Mouse (Mus musculus): Measurements from ENCODE around the gene Trim46. TPM values are rescaled to one million over a fixed set of nuclear protein-coding genes. Genes with fewer than 3 reads are reported as not detected.

The Trim46 gene
- total RNA-seq, 1 experiment = 3.1 TPM

DNA sequence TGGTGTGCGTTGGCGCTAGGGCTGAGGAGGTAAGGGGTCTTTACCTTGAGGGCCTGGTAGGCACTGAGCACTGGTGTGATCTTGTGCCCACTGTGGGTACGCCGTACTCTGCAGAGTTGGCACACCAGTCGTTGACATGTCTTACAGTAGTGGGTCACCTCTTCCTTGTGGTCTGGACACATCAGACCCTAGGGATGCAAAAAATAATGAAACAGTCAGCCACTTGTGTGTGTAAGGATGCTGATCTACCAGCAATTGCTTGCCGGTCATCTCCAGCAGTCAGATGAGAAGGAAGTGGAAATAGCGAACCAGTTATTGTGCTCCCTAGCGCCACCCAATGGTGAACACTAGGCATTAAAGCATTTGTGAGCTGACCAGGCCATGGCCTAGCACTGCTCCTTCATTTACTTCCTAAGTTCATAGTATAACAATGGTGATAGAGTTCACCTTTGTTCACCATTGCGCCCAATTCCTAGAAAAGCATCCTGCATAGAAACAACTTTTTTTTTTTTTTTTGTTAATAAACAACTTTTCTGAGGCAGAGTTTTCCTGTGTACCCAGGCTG is 3.7 kb downstream of the Trim46 start:
- in situ Hi-C loops (cut with MboI; ENCODE audit: low sequenced_read_pairs in 2 of 2, unreplicated experiment in 2 of 2) = no loop called here
- TF ChIP-seq MAFK (IDR thresholded peaks at IDR 0.05; ENCODE audit: insufficient read depth, low read depth, low read length) (no peak), ZC3H11A (IDR thresholded peaks at IDR 0.05; ENCODE audit: borderline replicate concordance, low read depth, low read length) (no peak), CHD2 (IDR thresholded peaks at IDR 0.05; ENCODE audit: low read depth, low read length) (no peak), ZNF384 (IDR thresholded peaks at IDR 0.05; ENCODE audit: low read depth, low read length) (no peak), HCFC1 (IDR thresholded peaks at IDR 0.05; ENCODE audit: borderline replicate concordance, insufficient read depth, low read length) (no peak)
- H3K4me3 ChIP-seq (ENCODE audit: insufficient read depth in 1 of 2, low read depth in 1 of 2, low read length in 2 of 2, poor library complexity in 1 of 2, severe bottlenecking in 1 of 2) = no peak overlapping the region
- DNase-seq (ENCODE audit: low read depth, low spot score) = no peak
- H3K9ac ChIP-seq (ENCODE audit: insufficient read depth, low read depth, low read length, poor library complexity, severe bottlenecking) = no peak overlapping the region
- no peak overlapping the region for H3K27ac ChIP-seq (ENCODE audit: insufficient read depth, low read depth, low read length, poor library complexity, severe bottlenecking)
- peaks cover 3 to 18% of the 10 kb centered on the region in 2 experiments; a peak in 3 of 4 replicates for H3K4me1 ChIP-seq (ENCODE audit: control insufficient read depth in 2 of 2, insufficient read depth in 2 of 2, low read length in 2 of 2, poor library complexity in 1 of 2)
- H3K9me3 ChIP-seq (ENCODE audit: control insufficient read depth, insufficient read depth, low read depth, low read length) = no peaks in the 10 kb centered on the region
- H3K36me3 ChIP-seq (ENCODE audit: control insufficient read depth, insufficient read depth, low read length, poor library complexity, severe bottlenecking) = peaks cover 8% of the 10 kb centered on the region

DNA sequence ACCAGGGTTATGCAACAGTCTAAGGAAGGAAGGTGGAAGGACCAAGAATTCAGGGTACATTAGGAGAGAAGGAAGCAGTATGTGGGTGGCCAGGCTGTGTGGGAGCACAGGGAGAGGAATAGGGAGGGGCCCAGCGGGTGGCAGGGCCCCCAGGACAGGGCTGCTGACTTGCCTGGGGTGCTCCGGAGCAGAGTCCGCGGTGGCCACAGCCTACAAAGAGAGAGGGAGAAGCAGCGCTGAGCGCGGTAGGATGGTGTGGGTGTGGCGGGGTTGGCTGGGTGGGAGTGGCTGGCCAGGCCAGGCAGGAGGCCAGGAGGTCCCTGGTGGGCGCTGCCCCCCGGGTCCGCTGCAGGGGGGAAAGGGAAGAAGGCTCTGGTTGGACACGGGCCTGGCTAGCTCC is 7.6 kb downstream of the Trim46 start:
- peaks cover 8% of the 10 kb centered on the region for H3K36me3 ChIP-seq (ENCODE audit: control insufficient read depth, insufficient read depth, low read length, poor library complexity, severe bottlenecking)
- no peak overlapping the region for H3K27ac ChIP-seq (ENCODE audit: insufficient read depth, low read depth, low read length, poor library complexity, severe bottlenecking)
- no peak overlapping the region for H3K9ac ChIP-seq (ENCODE audit: insufficient read depth, low read depth, low read length, poor library complexity, severe bottlenecking)
- H3K4me3 ChIP-seq (ENCODE audit: insufficient read depth in 1 of 2, low read depth in 1 of 2, low read length in 2 of 2, poor library complexity in 1 of 2, severe bottlenecking in 1 of 2) = no peak overlapping the region
- in situ Hi-C loops (cut with MboI; ENCODE audit: low sequenced_read_pairs in 2 of 2, unreplicated experiment in 2 of 2) = no loop called here
- DNase-seq (ENCODE audit: low read depth, low spot score) = no peak
- H3K4me1 ChIP-seq (ENCODE audit: control insufficient read depth in 2 of 2, insufficient read depth in 2 of 2, low read length in 2 of 2, poor library complexity in 1 of 2) = peaks cover 2 to 9% of the 10 kb centered on the region in 2 experiments; a peak in 2 of 4 replicates
- no peak for TF ChIP-seq CHD2 (IDR thresholded peaks at IDR 0.05; ENCODE audit: low read depth, low read length)
- no peaks in the 10 kb centered on the region for H3K9me3 ChIP-seq (ENCODE audit: control insufficient read depth, insufficient read depth, low read depth, low read length)

DNA sequence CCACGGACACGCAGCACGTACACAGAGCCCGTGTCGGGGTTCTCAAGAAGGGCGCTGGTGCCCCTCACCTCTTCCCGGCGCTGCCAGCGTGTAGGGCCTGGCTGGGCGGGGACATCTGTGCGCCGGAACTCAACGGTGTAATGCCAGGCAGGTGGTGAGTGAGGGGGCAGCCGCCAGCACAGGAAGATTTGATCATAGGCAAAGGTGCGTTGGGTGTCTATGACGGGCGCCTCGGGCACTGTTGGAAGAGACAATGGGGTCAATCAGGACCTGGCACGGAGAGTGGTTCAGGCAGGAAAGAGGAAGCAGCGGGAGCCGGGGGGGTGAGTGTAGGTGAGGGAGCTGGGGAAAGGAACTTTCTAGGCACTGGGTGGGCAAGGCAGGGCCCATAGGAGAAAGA is 8.4 kb downstream of the Trim46 start:
- H3K27ac ChIP-seq (ENCODE audit: insufficient read depth, low read depth, low read length, poor library complexity, severe bottlenecking) = no peak overlapping the region
- peaks cover 2 to 10% of the 10 kb centered on the region in 2 experiments; a peak in 2 of 4 replicates for H3K4me1 ChIP-seq (ENCODE audit: control insufficient read depth in 2 of 2, insufficient read depth in 2 of 2, low read length in 2 of 2, poor library complexity in 1 of 2)
- H3K9me3 ChIP-seq (ENCODE audit: control insufficient read depth, insufficient read depth, low read depth, low read length) = no peaks in the 10 kb centered on the region
- no peak for DNase-seq (ENCODE audit: low read depth, low spot score)
- peak overlapping the region; percentile 34 to 36; a peak in 3 of 4 replicates for H3K4me3 ChIP-seq (ENCODE audit: insufficient read depth in 1 of 2, low read depth in 1 of 2, low read length in 2 of 2, poor library complexity in 1 of 2, severe bottlenecking in 1 of 2)
- no peak for TF ChIP-seq HCFC1 (IDR thresholded peaks at IDR 0.05; ENCODE audit: borderline replicate concordance, insufficient read depth, low read length)
- no peak for TF ChIP-seq CHD2 (IDR thresholded peaks at IDR 0.05; ENCODE audit: low read depth, low read length)
- no peak for TF ChIP-seq ZC3H11A (IDR thresholded peaks at IDR 0.05; ENCODE audit: borderline replicate concordance, low read depth, low read length)
- TF ChIP-seq ZNF384 (IDR thresholded peaks at IDR 0.05; ENCODE audit: low read depth, low read length) = no peak
- TF ChIP-seq MAFK (IDR thresholded peaks at IDR 0.05; ENCODE audit: insufficient read depth, low read depth, low read length) = no peak
- in situ Hi-C loops (cut with MboI; ENCODE audit: low sequenced_read_pairs in 2 of 2, unreplicated experiment in 2 of 2) = no loop called here
- peak overlapping the region; percentile 34; the same call in 1 of the 2 replicates for H3K9ac ChIP-seq (ENCODE audit: insufficient read depth, low read depth, low read length, poor library complexity, severe bottlenecking)
- H3K36me3 ChIP-seq (ENCODE audit: control insufficient read depth, insufficient read depth, low read length, poor library complexity, severe bottlenecking) = peaks cover 8% of the 10 kb centered on the region

DNA sequence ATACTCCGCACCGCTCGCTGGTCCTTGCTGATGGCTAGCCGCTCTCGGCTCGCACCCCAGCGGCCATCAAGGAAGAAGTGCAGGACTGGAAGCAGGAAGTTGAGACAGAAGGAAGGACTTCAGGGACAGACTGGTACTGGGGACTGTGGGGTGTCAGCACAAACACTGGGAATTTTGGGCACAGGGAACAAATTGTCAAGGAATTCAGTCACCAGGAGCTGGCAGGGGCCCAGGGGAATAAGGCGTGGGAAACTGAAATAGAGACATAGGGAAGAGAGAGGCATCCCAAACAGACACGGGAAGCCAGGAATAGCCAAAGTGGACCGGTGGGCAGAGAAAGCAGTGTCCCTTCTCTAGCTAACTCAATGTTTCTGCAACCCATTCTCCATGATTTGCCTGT is 9.6 kb downstream of the Trim46 start:
- H3K4me3 ChIP-seq (ENCODE audit: insufficient read depth in 1 of 2, low read depth in 1 of 2, low read length in 2 of 2, poor library complexity in 1 of 2, severe bottlenecking in 1 of 2) = 0 out of 4 replicates have a peak overlapping the region, but pooled peaks of 1 of the 2 experiments have one; percentile 4
- peaks cover 2 to 15% of the 10 kb centered on the region in 2 experiments; a peak in 2 of 4 replicates for H3K4me1 ChIP-seq (ENCODE audit: control insufficient read depth in 2 of 2, insufficient read depth in 2 of 2, low read length in 2 of 2, poor library complexity in 1 of 2)
- no peak for DNase-seq (ENCODE audit: low read depth, low spot score)
- H3K36me3 ChIP-seq (ENCODE audit: control insufficient read depth, insufficient read depth, low read length, poor library complexity, severe bottlenecking) = peaks cover 4% of the 10 kb centered on the region
- no peak overlapping the region for H3K9ac ChIP-seq (ENCODE audit: insufficient read depth, low read depth, low read length, poor library complexity, severe bottlenecking)
- TF ChIP-seq ZNF384 (IDR thresholded peaks at IDR 0.05; ENCODE audit: low read depth, low read length) = no peak
- TF ChIP-seq MAFK (IDR thresholded peaks at IDR 0.05; ENCODE audit: insufficient read depth, low read depth, low read length) = no peak
- no peaks in the 10 kb centered on the region for H3K9me3 ChIP-seq (ENCODE audit: control insufficient read depth, insufficient read depth, low read depth, low read length)
- H3K27ac ChIP-seq (ENCODE audit: insufficient read depth, low read depth, low read length, poor library complexity, severe bottlenecking) = no peak overlapping the region
- in situ Hi-C loops (cut with MboI; ENCODE audit: low sequenced_read_pairs in 2 of 2, unreplicated experiment in 2 of 2) = no loop called here

DNA sequence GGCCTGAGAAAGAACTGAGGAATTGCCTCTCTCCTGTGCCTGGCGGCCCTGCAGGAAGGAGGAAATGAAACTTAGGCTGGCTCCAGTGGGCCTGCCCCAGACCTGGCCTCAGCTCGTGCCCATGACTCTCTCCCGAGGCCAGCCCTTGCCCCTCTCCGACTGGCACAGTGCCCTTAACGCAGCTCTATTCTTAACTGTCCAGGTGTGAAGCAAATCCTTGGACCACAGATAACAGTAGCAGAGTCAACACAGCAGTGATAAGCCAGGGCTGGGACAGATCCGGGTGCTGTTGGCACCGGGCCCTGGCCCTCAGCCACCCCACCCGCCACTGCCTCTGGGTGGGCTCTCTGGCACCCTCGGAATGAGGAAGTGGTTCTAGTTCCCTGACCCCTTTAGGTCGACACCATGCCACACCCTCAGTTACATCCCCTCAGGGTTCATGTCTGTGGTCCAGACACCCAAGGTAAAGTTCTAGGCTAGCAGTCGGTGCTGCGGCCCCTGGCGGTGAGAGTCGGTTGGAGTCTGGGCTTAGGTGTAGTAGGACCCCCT is 12.5 kb downstream of the Trim46 start:
- no peak for TF ChIP-seq MAFK (IDR thresholded peaks at IDR 0.05; ENCODE audit: insufficient read depth, low read depth, low read length)
- TF ChIP-seq ZC3H11A (IDR thresholded peaks at IDR 0.05; ENCODE audit: borderline replicate concordance, low read depth, low read length) = no peak
- no peak for TF ChIP-seq CHD2 (IDR thresholded peaks at IDR 0.05; ENCODE audit: low read depth, low read length)
- TF ChIP-seq HCFC1 (IDR thresholded peaks at IDR 0.05; ENCODE audit: borderline replicate concordance, insufficient read depth, low read length) = no peak
- no peak for TF ChIP-seq ZNF384 (IDR thresholded peaks at IDR 0.05; ENCODE audit: low read depth, low read length)
- in situ Hi-C loops (cut with MboI; ENCODE audit: low sequenced_read_pairs in 2 of 2, unreplicated experiment in 2 of 2) = no loop called here
- no peak for DNase-seq (ENCODE audit: low read depth, low spot score)
- H3K4me1 ChIP-seq (ENCODE audit: control insufficient read depth in 2 of 2, insufficient read depth in 2 of 2, low read length in 2 of 2, poor library complexity in 1 of 2) = peaks cover 6 to 20% of the 10 kb centered on the region in 2 experiments; a peak in 2 of 4 replicates
- H3K9ac ChIP-seq (ENCODE audit: insufficient read depth, low read depth, low read length, poor library complexity, severe bottlenecking) = no peak overlapping the region
- no peak overlapping the region for H3K27ac ChIP-seq (ENCODE audit: insufficient read depth, low read depth, low read length, poor library complexity, severe bottlenecking)
- H3K9me3 ChIP-seq (ENCODE audit: control insufficient read depth, insufficient read depth, low read depth, low read length) = no peaks in the 10 kb centered on the region
- H3K4me3 ChIP-seq (ENCODE audit: insufficient read depth in 1 of 2, low read depth in 1 of 2, low read length in 2 of 2, poor library complexity in 1 of 2, severe bottlenecking in 1 of 2) = no peak overlapping the region
- peaks cover 4% of the 10 kb centered on the region for H3K36me3 ChIP-seq (ENCODE audit: control insufficient read depth, insufficient read depth, low read length, poor library complexity, severe bottlenecking)

Measured in ES-E14 (cell line).